Mouse (Mus musculus) adrenal gland, postnatal 14 days (tissue): ENCODE data around the gene Serpinb6b. TPM values are rescaled to one million over a fixed set of nuclear protein-coding genes. Genes with fewer than 3 reads are reported as not detected.

Source experiments
- DNase-seq: peaks from one replicate; pipeline ENCODE4 v3.0.0; 2021; ENCODE audit warnings: mixed read lengths
- total RNA-seq: library from RNA; stranded (reverse); gene quantifications from 2 replicates; pipeline ENCODE4 v1.2.3, GENCODE M21; 2021

Gene Serpinb6b
- total RNA-seq, 1 experiment from 2014 or later = 26.4 TPM

GRCm38 (mm10) chr13:32974889-32975460 lies 10.0 kb downstream of the Serpinb6b start:
- DNase-seq = no peak

DNA sequence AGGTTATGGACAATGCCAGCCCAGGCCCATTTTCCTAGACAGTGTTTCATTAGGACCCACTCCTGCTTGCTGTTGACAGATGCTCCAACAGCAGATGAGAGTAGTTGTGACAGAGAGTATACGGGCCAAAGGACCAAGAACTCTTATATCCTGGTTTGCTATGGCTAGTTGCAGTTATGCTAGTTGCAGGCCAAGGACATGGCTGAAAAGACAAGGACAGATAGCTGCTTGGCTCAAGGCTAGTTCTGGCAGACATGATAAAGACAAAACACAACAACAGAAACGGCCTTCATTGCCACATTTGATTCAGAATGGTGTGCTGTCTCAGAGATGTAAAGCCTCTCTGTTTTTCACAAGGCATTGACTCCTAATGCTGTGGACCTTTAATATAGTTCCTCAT lies 10.7 kb downstream of the Serpinb6b start:
- peak; percentile 56 for DNase-seq

GRCm38 (mm10) chr13:32982556-32983042 lies 17.6 kb downstream of the Serpinb6b start:
- no peak for DNase-seq

GRCm38 (mm10) chr13:32986256-32986655 lies 21.2 kb downstream of the Serpinb6b start:
- no peak for DNase-seq

DNA sequence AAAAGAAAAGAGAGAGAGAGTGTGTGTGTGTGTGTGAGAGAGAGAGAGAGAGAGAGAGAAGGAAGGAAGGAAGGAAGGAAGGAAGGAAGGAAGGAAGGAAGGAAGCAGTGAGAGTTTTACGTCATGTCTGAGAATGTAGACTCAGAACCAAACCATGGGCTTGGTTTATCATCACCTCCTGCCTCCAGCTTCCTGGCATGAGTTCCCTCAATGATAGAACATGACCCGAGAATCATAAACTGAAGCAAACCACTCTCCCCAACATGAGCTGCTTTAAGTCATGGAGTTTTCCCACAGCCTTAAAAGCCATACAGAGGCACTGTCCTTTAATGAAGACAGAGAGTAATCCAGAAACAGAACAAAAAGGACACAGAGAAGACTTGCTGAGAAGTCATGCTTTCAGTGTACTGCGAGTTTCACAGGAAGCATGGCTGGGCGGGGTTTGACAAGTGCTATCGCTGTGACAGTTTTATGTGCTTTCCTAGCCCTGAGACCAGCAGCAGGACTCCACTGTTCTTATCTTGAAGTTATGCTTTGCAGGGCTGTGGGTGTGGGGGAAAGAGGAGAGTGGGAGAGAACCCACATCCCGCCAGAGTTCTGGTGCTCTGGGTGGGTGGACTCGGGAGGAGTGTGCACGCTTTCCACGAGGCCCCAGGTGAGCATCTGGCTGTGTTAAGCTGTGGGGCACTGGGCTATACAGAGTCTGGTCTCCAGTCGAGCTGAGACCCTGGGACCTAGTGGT lies 28.3 kb downstream of the Serpinb6b start:
- peak; percentile 53 for DNase-seq

DNA sequence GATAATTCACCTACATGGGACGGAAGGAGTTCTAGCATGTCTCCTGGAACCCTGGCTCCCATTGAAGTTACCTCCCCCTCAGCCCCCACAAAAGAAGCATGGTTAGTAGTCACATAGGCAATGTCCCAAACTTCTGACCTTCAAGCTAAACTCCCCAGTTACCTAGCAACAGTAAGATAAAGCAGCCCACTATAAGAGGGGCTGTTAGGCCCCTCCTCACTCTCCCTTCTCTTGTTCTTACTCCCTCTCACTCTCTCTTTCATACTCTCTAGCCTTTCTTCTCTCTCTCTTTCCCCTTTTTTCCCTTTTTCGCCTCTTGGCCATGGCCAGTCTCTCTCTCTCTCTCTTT lies 28.9 kb downstream of the Serpinb6b start:
- no peak for DNase-seq

GRCm38 (mm10) chr13:32995051-32995450 lies 30.0 kb downstream of the Serpinb6b start:
- DNase-seq = no peak

GRCm38 (mm10) chr13:33001341-33001740 lies 36.3 kb downstream of the Serpinb6b start:
- no peak for DNase-seq

GRCm38 (mm10) chr13:33002950-33003349 lies 37.9 kb downstream of the Serpinb6b start, which contains the start of gene Serpinb9:
Gene Serpinb9, plus strand, starts transcription at chr13:33003250.
- no peak for DNase-seq

DNA sequence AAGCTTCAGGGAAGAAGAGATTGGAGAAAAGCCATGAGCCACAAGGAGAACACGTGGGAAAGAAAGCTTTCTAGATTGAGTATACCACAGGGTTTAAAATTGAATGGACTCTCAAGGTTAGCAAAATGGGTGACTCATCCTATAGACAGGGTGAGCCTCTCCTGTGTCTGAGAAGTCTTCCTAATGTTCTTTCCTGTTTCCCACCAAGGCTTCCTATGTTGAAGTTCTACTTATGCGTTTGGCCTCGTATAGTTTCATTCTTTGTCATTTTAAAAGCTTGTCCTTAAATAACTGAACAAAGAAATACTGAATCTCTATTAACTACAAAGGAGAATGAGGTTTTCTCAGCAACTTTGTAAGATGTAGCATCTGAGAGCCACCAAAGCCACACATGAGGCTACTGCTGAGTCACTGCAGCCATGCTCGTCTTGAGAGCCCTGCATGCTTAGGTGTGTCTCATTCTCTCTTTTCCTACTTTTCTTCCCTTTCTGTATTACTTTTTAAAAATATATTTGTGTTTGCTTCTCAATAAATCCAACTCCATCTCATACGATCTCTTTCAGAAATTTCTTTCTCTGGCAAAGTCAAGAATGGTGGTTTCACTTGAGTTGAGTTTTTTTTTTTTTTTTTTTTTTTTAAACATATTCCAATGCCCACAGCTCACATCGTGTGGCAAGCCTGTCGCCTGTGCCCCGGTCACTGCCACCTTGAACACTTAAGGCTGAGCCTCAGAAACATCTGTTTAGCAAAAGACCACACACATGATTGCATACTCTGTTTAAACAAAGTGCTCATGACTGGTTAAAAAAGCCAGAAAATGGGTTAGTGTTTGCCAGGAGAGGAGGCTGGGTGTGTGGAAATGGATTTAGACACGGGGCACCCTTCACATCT lies 38.8 kb downstream of the Serpinb6b start:
- DNase-seq = no peak

DNA sequence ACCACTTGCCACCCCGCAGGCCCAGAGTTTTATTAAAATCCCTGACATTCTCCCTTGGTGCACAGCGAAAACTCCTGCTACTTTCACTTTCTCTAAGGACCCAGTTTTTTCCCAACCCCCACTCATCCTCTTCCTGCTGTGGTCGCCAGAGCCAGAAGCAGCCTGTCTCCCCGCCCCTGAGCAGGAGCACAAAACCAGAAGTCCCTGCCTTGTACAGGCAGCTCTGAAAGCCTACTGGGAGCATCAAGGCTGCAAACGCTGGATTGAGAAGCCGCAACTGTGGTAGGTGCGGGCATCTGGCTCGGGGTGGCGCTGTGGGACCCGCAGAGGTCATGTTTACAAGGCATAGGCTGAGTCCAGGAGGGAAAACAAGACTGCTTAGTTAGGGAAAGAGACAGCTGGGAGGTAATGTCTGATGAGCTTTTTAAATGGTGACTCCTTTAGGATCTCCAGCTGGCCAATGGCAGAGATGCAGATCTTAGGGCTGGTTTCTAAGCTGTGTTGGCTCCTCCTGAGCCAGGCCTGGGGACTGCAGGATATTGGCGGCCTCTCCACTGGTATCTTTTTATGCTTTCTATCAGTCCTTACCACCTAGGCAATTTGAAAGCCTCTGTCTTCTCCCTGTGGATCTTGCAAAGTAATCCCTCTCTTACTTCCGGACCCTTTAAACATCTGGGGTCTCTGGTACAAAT lies 39.6 kb downstream of the Serpinb6b start:
- peak; percentile 93 for DNase-seq

DNA sequence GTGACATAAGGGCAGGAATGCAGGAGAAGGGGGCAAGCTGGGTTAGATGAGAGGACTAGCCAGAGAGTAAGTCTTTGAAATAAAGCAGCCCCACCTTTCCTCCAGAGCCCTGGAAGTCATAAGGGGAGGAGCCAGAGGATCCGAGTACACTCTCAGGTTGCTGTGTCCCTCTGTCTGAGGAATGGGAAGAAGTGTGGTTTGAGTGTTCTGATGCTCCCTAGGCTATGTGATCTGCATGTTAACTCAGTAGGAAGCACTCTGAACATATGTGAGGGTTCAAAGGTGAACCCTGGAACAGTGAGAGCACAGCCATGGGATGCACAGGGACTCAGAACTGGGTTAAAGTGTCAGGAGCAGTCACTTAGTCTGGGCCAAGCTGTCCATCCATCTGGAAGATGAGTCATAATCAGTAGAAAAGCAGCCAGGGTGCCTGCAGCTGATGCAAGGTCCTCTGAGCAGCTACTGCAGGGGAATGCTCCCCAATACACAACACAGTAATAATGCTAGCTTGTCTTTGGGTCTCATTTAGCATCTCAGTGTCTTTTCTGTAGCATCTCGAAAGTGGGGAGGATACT lies 40.6 kb downstream of the Serpinb6b start:
- DNase-seq = no peak

DNA sequence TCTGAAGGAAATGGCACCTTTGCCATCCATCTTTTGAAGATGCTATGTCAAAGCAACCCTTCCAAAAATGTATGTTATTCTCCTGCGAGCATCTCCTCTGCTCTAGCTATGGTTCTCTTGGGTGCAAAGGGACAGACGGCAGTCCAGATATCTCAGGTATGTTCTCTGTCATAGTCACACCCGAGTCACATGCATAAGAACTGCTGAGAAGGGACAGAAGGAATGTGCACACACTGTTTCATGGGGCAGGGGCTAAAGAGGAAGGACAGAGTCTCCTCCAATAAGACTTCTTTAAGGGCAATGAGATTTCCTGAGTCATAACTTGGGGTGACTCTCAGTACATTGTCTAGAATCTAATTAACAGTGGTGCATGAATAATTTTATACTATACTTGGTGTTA lies 41.5 kb downstream of the Serpinb6b start:
- DNase-seq = no peak

- DNase-seq = no peak
Observed at GRCm38 (mm10) chr13:33012395-33012794, 47.4 kb downstream of the Serpinb6b start.

DNA sequence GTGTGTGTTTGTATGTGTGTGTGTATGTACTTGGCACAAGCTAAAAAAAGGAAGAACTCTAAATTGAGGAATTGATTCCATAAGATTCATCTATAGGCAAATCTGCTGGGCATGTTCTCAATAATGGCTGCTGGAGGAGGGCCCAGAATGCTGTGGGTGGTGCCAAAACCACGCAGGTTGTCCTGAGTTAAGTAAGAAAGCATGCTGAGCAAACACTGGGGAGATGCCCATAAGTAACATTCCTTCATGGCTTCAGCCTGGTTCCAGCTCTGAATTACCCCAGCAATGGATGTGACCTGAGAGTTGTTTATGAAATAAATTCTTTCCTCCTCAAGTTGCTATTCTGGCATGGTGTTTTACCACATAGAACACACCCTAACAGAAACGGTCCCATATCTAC lies 48.3 kb downstream of the Serpinb6b start:
- DNase-seq = no peak

GRCm38 (mm10) chr13:33022371-33022770 lies 57.4 kb downstream of the Serpinb6b start:
- no peak for DNase-seq

- no peak for DNase-seq
Observed at GRCm38 (mm10) chr13:33026427-33027057, 61.5 kb downstream of the Serpinb6b start.

- no peak for DNase-seq
Observed at GRCm38 (mm10) chr13:33027244-33027643, 62.2 kb downstream of the Serpinb6b start, which contains the start of gene Serpinb9b. Gene Serpinb9b, plus strand, starts transcription at chr13:33027416.

- DNase-seq = no peak
Observed at GRCm38 (mm10) chr13:33028146-33028545, 63.1 kb downstream of the Serpinb6b start.

DNA sequence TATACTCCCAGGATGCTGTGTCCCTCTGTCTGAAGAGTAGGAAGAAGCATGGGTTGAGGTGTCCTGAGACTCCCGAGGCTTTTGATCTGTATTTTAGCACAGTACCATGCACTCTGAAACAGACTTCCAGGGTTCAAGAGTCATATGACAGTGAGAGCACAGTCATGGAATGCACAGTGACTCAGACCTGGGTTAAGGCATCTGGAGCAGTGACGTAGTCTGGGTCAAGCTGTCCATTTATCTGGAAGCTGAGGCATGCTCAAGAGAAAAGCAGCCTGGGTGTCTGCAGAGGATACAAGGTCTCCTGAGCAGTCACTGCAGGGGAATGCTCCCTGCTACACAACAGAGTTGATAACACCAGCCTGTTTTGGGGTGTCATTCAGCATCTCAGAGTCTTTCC lies 63.5 kb downstream of the Serpinb6b start:
- DNase-seq = peak; percentile 46
